20 mouse cellular contexts compared by ENCODE assay signal in genomic region chr17:34131911-34132310, GRCm38 (mm10). TPM values are rescaled to one million over a fixed set of nuclear protein-coding genes. Genes with fewer than 3 reads are reported as not detected.
"Had no signal": no experiment of that assay in that cellular context is flagged by ENCODE, and none has a peak within 500 bp of the region (broad histone marks: within the 10 kb centered on the region; RNA-seq: fewer than 3 reads in every experiment).

No protein-coding gene starts in this region.

- H3K27ac ChIP-seq: midbrain, embryonic 10.5 days; midbrain, embryonic 13.5 days; neural tube, embryonic 13.5 days; neural tube, embryonic 15.5 days; stomach, embryonic 15.5 days; stomach, postnatal 0 days had no signal

- DNase-seq: lung, adult 18-20 months; lung, embryonic 14.5 days; lung, postnatal 10 days; lung, postnatal 4 days; retina, postnatal 1 day; right cerebral cortex, adult 18-20 months; right cerebral cortex, postnatal 25 days; right cerebral cortex, postnatal 4 days; spleen, adult 18-20 months; thymus, adult 2 months; thymus, postnatal 25 days; thymus, postnatal 4 days had no signal

- H3K4me3 ChIP-seq: midbrain, embryonic 10.5 days; midbrain, embryonic 13.5 days; myocyte; neural tube, embryonic 13.5 days; neural tube, embryonic 15.5 days; stomach, embryonic 15.5 days had no signal

RNA-seq across cellular contexts. Expression of gene H2-DMb2, which starts 11.2 kb away (rescaled TPM):
- polyA plus RNA-seq: midbrain, embryonic 10.5 days; myocyte; neural tube, embryonic 11.5 days; neural tube, embryonic 13.5 days had no signal

RNA-seq across cellular contexts. Expression of gene H2-DMb1, which starts 21.0 kb away (rescaled TPM):
- polyA plus RNA-seq: myocyte; neural tube, embryonic 11.5 days; neural tube, embryonic 13.5 days had no signal

RNA-seq across cellular contexts. Expression of gene H2-Oa, which starts 39.8 kb away (rescaled TPM):
- polyA plus RNA-seq: midbrain, embryonic 13.5 days had no signal
